Mouse (Mus musculus) lung, embryonic 15.5 days (tissue): ENCODE measurements at regions not wholly inside any gene's neighbourhood (a gene's known extent, or its start where the extent isn't known, plus 50 kb on each side); places are given as distances from the start of the nearest gene placed in this dataset.

ENCODE experiments used
- ATAC-seq: fragments of 200-750 bp; cut with Nextera tagmentation; 2 replicates; pipeline ENCODE4 v1.8.0; 2017; ENCODE audit warnings: moderate number of reproducible peaks, borderline replicate concordance; ENCODE audit not compliant: low FRiP score, low TSS enrichment; ENCODE audit errors: extremely low read depth
- H3K27ac ChIP-seq: fragments of 300-500 bp; sonication (generic); 2 replicates; pipeline ENCODE4 v1.5.1; 2015; ENCODE audit warnings: moderate library complexity, mild to moderate bottlenecking, inconsistent platforms
- H3K27me3 ChIP-seq: fragments of 300-500 bp; sonication (generic); 2 replicates; pipeline ENCODE4 v1.6.1; 2015; ENCODE audit warnings: inconsistent platforms
- H3K36me3 ChIP-seq: fragments of 300-500 bp; sonication (generic); 2 replicates; pipeline ENCODE4 v1.6.1; 2015; ENCODE audit warnings: inconsistent platforms
- H3K4me1 ChIP-seq: fragments of 300-500 bp; sonication (generic); 2 replicates; pipeline ENCODE4 v1.6.1; 2015; ENCODE audit warnings: inconsistent platforms
- H3K4me2 ChIP-seq: fragments of 300-500 bp; sonication (generic); 2 replicates; pipeline ENCODE4 v1.6.1; 2015; ENCODE audit warnings: inconsistent platforms, mild to moderate bottlenecking, moderate library complexity
- H3K4me3 ChIP-seq: fragments of 300-500 bp; sonication (generic); 2 replicates; pipeline ENCODE4 v1.5.1; 2015; ENCODE audit warnings: mild to moderate bottlenecking, inconsistent platforms
- H3K9ac ChIP-seq: fragments of 300-500 bp; sonication (generic); 2 replicates; pipeline ENCODE4 v1.6.1; 2015; ENCODE audit warnings: inconsistent platforms
- H3K9me3 ChIP-seq: fragments of 300-500 bp; sonication (generic); 2 replicates; pipeline ENCODE4 v1.6.1; 2016; ENCODE audit warnings: inconsistent platforms
- WGBS: fragments of 180-500 bp; shearing (Covaris S2); methylation state at CpG from one replicate; pipeline ENCODE4 v1.1.7; 2015; 5-methylcytosine and 5-hydroxymethylcytosine counted together

GRCm38 (mm10) chr1:137703882-137704281, 471.6 kb downstream of the Ptprc start:
- no peak overlapping the region for H3K27ac ChIP-seq
- H3K36me3 ChIP-seq = no peaks in the 10 kb centered on the region
- H3K9ac ChIP-seq = no peak overlapping the region
- H3K9me3 ChIP-seq = no peaks in the 10 kb centered on the region
- H3K4me3 ChIP-seq = no peak overlapping the region
- 84% methylated on average over 3 of the region's 3 CpGs for WGBS
- H3K27me3 ChIP-seq = no peaks in the 10 kb centered on the region
- ATAC-seq = no peak
- H3K4me1 ChIP-seq = no peaks in the 10 kb centered on the region
- no peak overlapping the region for H3K4me2 ChIP-seq

GRCm38 (mm10) chr1:137698876-137699275, 476.6 kb downstream of the Ptprc start:
- Histone ChIP-seq H3K27ac (no peak overlapping the region), H3K4me2 (no peak overlapping the region), H3K4me3 (no peak overlapping the region), H3K4me1 (no peaks in the 10 kb centered on the region), H3K9ac (no peak overlapping the region), H3K36me3 (no peaks in the 10 kb centered on the region), H3K27me3 (no peaks in the 10 kb centered on the region), H3K9me3 (no peaks in the 10 kb centered on the region)
- no peak for ATAC-seq
- WGBS = 93% methylated on average over 4 of the region's 4 CpGs

GRCm38 (mm10) chr1:137697289-137697688, 478.2 kb downstream of the Ptprc start:
- Histone ChIP-seq H3K9ac (no peak overlapping the region), H3K4me3 (no peak overlapping the region), H3K27me3 (no peaks in the 10 kb centered on the region), H3K36me3 (no peaks in the 10 kb centered on the region), H3K4me1 (no peaks in the 10 kb centered on the region), H3K4me2 (no peak overlapping the region), H3K9me3 (no peaks in the 10 kb centered on the region), H3K27ac (no peak overlapping the region)
- ATAC-seq = no peak
- 83% methylated on average over 5 of the region's 5 CpGs for WGBS

GRCm38 (mm10) chr1:137696796-137697195, 478.7 kb downstream of the Ptprc start:
- Histone ChIP-seq H3K4me3 (no peak overlapping the region), H3K4me2 (no peak overlapping the region), H3K9me3 (no peaks in the 10 kb centered on the region), H3K9ac (no peak overlapping the region), H3K4me1 (no peaks in the 10 kb centered on the region), H3K36me3 (no peaks in the 10 kb centered on the region), H3K27ac (no peak overlapping the region), H3K27me3 (no peaks in the 10 kb centered on the region)
- 63% methylated on average over 3 of the region's 3 CpGs for WGBS
- ATAC-seq = no peak

- Histone ChIP-seq H3K36me3 (no peaks in the 10 kb centered on the region), H3K4me3 (no peak overlapping the region), H3K9ac (no peak overlapping the region), H3K4me2 (no peak overlapping the region), H3K27ac (no peak overlapping the region), H3K4me1 (no peaks in the 10 kb centered on the region), H3K27me3 (no peaks in the 10 kb centered on the region), H3K9me3 (no peaks in the 10 kb centered on the region)
- ATAC-seq = no peak
- WGBS = 85% methylated on average over 3 of the region's 3 CpGs
Measured at GRCm38 (mm10) chr1:137695751-137696150, 479.8 kb downstream of the Ptprc start.

- Histone ChIP-seq H3K36me3 (no peaks in the 10 kb centered on the region), H3K9ac (no peak overlapping the region), H3K27me3 (no peaks in the 10 kb centered on the region), H3K4me3 (no peak overlapping the region), H3K27ac (no peak overlapping the region), H3K9me3 (no peaks in the 10 kb centered on the region), H3K4me2 (no peak overlapping the region), H3K4me1 (no peaks in the 10 kb centered on the region)
- ATAC-seq = no peak
- WGBS = 38% methylated on average over 2 of the region's 2 CpGs
Measured at GRCm38 (mm10) chr1:137692525-137692924, 483.0 kb downstream of the Ptprc start.

GRCm38 (mm10) chr1:137690860-137691595, 484.5 kb downstream of the Ptprc start:
- Histone ChIP-seq H3K36me3 (no peaks in the 10 kb centered on the region), H3K9me3 (no peaks in the 10 kb centered on the region), H3K27ac (no peak overlapping the region), H3K4me3 (no peak overlapping the region), H3K4me1 (no peaks in the 10 kb centered on the region), H3K27me3 (no peaks in the 10 kb centered on the region), H3K9ac (no peak overlapping the region), H3K4me2 (no peak overlapping the region)
- 87% methylated on average over 9 of the region's 9 CpGs for WGBS
- ATAC-seq = no peak

GRCm38 (mm10) chr1:137670650-137671049, 504.9 kb downstream of the Ptprc start:
- Histone ChIP-seq H3K4me3 (no peak overlapping the region), H3K27ac (no peak overlapping the region), H3K9me3 (no peaks in the 10 kb centered on the region), H3K27me3 (no peaks in the 10 kb centered on the region), H3K9ac (no peak overlapping the region), H3K4me1 (no peaks in the 10 kb centered on the region), H3K36me3 (no peaks in the 10 kb centered on the region), H3K4me2 (no peak overlapping the region)
- ATAC-seq = no peak
- 70% methylated on average over 5 of the region's 5 CpGs for WGBS

- no peak overlapping the region for H3K27ac ChIP-seq
- WGBS = 64% methylated on average over 3 of the region's 3 CpGs
- no peak overlapping the region for H3K4me3 ChIP-seq
- H3K27me3 ChIP-seq = no peaks in the 10 kb centered on the region
- ATAC-seq = no peak
- H3K4me2 ChIP-seq = no peak overlapping the region
- H3K36me3 ChIP-seq = no peaks in the 10 kb centered on the region
- H3K9me3 ChIP-seq = no peaks in the 10 kb centered on the region
- H3K9ac ChIP-seq = no peak overlapping the region
- H3K4me1 ChIP-seq = no peaks in the 10 kb centered on the region
Measured at GRCm38 (mm10) chr1:137669849-137670248, 505.7 kb downstream of the Ptprc start.

- H3K4me1 ChIP-seq = peaks cover 18% of the 10 kb centered on the region
- H3K27me3 ChIP-seq = no peaks in the 10 kb centered on the region
- no peak overlapping the region for H3K4me2 ChIP-seq
- no peak overlapping the region for H3K4me3 ChIP-seq
- no peak overlapping the region for H3K9ac ChIP-seq
- 86% methylated on average over 1 of the region's 1 CpGs for WGBS
- no peaks in the 10 kb centered on the region for H3K9me3 ChIP-seq
- ATAC-seq = no peak
- no peaks in the 10 kb centered on the region for H3K36me3 ChIP-seq
- H3K27ac ChIP-seq = no peak overlapping the region
Measured at GRCm38 (mm10) chr1:137658141-137658540, 517.4 kb downstream of the Ptprc start.

GRCm38 (mm10) chr1:137656900-137657458, 518.5 kb downstream of the Ptprc start:
- H3K4me2 ChIP-seq = no peak overlapping the region
- no peaks in the 10 kb centered on the region for H3K27me3 ChIP-seq
- no peak overlapping the region for H3K4me3 ChIP-seq
- no peaks in the 10 kb centered on the region for H3K36me3 ChIP-seq
- H3K4me1 ChIP-seq = peaks cover 18% of the 10 kb centered on the region
- WGBS = 52% methylated on average over 6 of the region's 6 CpGs
- no peaks in the 10 kb centered on the region for H3K9me3 ChIP-seq
- peak; percentile 64 for ATAC-seq
- no peak overlapping the region for H3K9ac ChIP-seq
- H3K27ac ChIP-seq = peak overlapping the region; percentile 46

GRCm38 (mm10) chr1:137654171-137654570, 521.3 kb downstream of the Ptprc start:
- H3K4me2 ChIP-seq = no peak overlapping the region
- H3K27ac ChIP-seq = peak overlapping the region; percentile 34; the same call in 1 of the 2 replicates
- peaks cover 21% of the 10 kb centered on the region for H3K4me1 ChIP-seq
- no peak overlapping the region for H3K4me3 ChIP-seq
- no peaks in the 10 kb centered on the region for H3K36me3 ChIP-seq
- H3K9ac ChIP-seq = no peak overlapping the region
- 17% methylated on average over 4 of the region's 4 CpGs for WGBS
- no peak for ATAC-seq
- no peaks in the 10 kb centered on the region for H3K27me3 ChIP-seq
- no peaks in the 10 kb centered on the region for H3K9me3 ChIP-seq
